Mouse (Mus musculus): ENCODE measurements at regions not wholly inside any gene's neighbourhood (a gene's known extent, or its start where the extent isn't known, plus 50 kb on each side); places are given as distances from the start of the nearest gene placed in this dataset.

- no peak for TF ChIP-seq CTCF (IDR thresholded peaks at IDR 0.05)
- no peak for TF ChIP-seq EP300 (IDR thresholded peaks at IDR 0.05)
These were observed 105.9 kb downstream of the Tes start for GRCm38 (mm10) chr6:17170782-17171272.
